Mouse (Mus musculus): ENCODE measurements at regions not wholly inside any gene's neighbourhood (a gene's known extent, or its start where the extent isn't known, plus 50 kb on each side); places are given as distances from the start of the nearest gene placed in this dataset.

- DNase-seq (ENCODE audit: low read depth, low spot score): no peak
Measured at GRCm38 (mm10) chr14:105501792-105502632, 243.6 kb downstream of the Ndfip2 start.

GRCm38 (mm10) chr14:105500966-105501741 lies 242.8 kb downstream of the Ndfip2 start:
- DNase-seq (ENCODE audit: low read depth, low spot score): no peak

- DNase-seq (ENCODE audit: low read depth, low spot score): no peak
Measured at GRCm38 (mm10) chr14:105499319-105499895, 241.0 kb downstream of the Ndfip2 start.

DNA sequence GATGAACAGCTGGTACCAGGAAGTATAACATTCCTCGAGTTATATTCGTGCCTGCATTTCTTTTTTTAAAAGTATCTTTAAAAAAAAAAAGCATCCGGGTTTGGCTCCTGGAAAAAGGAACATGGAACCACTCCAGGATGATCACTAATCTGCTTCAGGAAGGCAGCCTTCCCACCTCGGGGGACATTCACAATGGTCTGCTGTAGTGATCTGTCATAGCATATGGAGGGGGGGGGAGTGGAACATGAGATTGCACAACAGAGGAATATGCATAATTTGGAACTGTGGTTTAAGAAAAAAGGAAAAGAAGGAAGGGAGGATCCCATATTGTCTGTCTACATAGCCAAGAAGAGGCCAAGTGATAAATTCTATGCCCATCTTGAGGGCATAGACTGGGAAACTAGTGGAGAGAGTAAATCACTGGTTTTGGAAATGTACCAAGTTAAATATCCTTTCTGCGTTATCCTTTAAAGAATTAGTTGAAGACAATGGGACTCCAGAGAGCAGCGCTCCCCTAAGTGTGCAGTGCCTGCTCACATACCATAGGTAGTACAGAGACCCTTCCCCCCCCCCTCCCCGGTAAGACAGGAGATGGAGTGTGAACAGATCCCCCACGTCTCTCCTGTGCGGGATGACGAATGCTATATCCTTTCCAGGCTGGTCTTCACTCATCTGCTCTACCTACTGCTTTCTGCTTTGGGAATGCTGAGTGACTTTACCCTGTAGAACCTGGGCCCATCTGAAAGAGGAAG lies 240.0 kb downstream of the Ndfip2 start:
- no peak for DNase-seq (ENCODE audit: low read depth, low spot score)

DNA sequence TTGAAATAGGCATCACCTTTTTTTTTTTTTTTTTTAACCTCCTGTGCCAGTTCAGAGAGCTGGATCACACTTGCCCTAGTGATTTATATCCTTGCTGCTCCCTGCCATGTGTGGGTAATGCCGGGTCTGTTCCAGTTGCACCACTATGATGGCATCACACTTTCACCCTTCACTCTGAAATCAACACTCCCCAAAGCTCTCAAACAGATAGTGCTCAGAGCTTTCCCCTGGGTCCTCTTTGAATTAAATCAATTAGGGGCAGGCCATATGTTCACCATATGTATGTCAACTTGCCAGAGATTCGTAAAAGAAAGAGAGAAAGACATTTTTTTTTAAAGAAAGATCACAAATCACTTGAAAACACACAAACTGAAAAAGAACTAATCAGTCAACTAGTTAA lies 236.8 kb downstream of the Ndfip2 start:
- no peak for DNase-seq (ENCODE audit: low read depth, low spot score)

DNA sequence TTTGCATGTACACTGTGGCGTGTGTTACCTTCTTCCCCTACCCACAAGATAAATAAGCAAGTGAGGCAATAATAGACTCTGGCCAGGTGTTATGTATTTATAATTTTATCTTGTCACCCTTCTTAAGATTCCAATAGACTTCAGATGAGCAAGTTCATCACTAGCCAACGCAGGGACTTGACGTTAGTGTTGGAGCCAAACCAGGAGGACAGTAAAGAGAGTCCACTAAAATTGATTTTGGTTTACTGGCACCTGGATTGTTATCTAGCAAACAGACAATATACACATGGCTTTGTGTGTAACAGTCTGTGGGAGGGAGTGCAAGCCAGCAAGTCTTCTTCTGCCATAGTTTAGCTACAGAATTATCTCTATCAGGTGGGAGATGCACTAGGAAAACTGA lies 236.0 kb downstream of the Ndfip2 start:
- no peak for DNase-seq (ENCODE audit: low read depth, low spot score)

DNA sequence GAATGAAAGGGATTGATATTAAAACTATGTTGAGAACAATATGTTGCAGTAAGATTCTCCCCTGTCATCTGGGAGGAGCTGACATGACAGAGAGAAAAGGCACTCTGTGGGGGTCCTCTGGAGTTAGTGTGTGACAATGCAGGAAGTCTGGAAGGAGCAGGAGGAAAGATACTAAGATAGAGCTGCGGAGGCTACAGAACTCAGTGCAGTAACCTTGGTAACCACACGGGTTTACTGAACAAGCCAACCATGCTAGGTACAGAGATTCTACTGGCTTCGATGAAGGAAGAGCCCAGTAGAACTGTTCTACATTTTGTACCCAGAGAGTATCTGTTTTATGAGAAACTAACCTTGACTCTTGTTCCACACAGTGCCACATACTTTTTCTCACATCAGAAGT lies 231.8 kb downstream of the Ndfip2 start:
- DNase-seq (ENCODE audit: low read depth, low spot score): no peak

- DNase-seq (ENCODE audit: low read depth, low spot score): no peak
Measured at GRCm38 (mm10) chr14:105483352-105484083, 225.1 kb downstream of the Ndfip2 start.

DNA sequence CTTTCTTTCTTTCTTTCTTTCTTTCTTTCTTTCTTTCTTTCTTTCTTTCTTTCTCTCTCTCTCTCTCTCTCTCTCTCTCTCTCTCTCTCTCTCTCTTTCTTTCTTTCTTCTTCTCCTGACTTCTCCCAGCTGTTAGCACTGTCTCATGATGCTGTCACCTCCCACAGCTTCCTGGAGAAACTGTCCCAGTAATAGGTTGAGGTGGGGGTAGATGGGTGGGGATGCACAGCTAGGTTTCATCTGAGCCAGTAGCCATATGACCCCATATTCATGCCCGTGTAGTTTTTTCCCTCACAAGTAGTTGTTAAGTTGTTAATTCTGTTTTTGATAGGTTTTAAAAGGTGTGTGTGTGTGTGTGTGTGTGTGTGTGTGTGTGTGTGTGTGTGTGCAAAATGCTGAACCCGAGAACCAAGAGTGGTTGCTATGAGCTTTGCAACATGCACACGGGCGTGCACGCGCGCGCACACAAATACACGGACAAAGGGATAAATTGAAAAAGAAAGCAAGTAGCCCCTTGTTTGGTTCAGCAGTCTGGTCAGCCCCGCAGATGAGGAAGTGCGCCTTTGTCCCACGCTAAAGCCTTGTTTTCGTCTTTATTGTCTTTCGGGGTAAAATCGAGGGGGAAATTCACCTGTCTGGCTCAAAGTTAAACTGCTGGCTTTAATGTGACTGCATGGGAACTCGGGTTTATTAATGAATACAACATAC lies 224.4 kb downstream of the Ndfip2 start:
- DNase-seq (ENCODE audit: low read depth, low spot score): no peak

DNA sequence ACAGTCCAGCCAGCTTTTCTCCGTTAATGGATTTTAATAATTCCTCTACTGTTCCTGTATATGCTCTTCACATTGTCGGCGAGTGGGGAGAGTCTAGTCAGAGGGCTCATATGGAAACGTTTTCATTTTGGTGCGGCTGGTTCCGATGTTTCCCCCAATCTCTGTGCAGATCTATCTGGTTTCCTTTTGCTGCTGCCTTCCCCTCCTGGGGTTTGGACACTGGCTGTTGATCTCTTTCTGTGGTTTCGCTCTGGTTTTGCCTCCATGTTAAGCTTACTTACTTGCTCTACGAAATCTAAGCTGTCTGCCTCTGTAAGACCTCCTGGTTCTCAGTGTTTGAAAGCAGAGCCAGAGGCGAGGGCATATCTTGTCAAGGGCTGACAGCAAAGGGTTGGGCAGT lies 221.7 kb downstream of the Ndfip2 start:
- no peak for DNase-seq (ENCODE audit: low read depth, low spot score)

DNA sequence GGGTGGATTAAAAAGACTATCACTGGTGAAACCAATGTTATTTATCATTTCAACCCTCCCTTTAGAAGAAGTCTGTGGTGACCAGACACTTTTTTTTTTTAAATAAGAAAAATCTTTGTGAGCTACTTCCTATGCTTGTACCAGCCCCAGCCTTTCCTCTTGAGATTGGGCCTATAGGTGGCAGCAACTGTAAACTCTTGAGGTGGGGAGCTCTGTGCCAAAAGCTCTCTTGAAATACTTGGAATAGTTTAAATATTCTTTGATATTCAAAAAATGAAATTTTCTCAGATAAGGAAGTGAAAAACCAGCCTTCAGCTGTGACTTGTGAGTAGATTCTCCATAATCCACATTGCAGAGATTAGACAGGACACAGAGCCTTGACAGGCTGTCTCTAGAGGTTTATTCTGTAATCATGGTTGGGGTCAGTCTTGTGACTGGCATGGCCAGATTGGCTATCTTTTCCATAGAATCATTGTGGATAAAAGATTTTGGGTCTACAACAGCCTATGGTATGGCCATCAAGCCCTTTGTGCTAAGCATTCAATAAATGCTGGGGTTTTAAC lies 216.7 kb downstream of the Ndfip2 start:
- no peak for DNase-seq (ENCODE audit: low read depth, low spot score)

DNA sequence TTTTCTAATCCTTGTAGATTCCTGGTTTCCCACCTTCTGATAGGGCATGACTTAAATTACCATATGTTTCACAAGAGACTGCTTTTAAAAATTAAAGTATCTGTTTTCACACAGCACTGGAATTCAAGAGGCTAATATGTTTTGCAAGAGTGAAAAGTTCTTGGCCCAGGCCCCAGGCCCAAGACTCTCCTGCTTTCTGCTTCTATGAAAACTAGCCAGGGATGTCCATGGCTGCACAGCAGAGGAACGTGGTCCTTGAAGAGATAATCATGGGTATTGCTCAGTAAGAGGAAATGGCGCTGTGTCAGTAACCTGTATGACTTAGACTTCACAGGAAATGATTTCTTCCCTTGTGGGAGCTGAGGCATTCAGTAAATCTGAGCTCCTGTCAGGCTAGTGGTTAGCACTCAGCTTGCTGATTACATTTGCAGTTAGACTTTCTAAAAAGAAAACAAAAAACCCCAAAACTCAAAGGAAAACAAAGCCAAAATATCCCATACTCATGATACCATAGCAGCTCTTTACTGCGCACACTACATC lies 190.6 kb downstream of the Ndfip2 start:
- DNase-seq (ENCODE audit: low read depth, low spot score): no peak

- no peak for DNase-seq (ENCODE audit: low read depth, low spot score)
Measured at GRCm38 (mm10) chr14:105447088-105447487, 188.7 kb downstream of the Ndfip2 start.

- DNase-seq (ENCODE audit: low read depth, low spot score): no peak
Measured at GRCm38 (mm10) chr14:105435343-105435742, 177.0 kb downstream of the Ndfip2 start.

GRCm38 (mm10) chr14:105433456-105433855 lies 175.1 kb downstream of the Ndfip2 start:
- DNase-seq (ENCODE audit: low read depth, low spot score): no peak

DNA sequence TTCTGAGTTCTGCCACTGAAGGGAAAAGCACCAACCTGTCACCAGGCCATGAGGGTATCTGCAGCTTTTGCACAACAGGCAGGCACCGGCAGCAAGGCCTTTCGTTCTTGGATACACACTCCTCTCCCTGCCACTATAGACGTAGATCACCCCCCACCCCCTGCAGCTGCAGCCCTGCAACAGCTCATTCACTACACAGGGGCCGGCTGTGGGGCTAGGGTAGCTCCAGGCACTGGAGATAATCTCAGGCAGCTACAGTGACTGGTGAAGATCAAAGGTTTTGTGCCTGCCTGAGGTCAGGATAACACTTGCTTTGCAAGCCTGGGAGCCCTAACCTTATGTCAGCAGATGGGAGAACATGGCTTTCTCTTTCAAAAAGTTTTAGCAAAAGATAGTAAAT lies 174.3 kb downstream of the Ndfip2 start:
- no peak for DNase-seq (ENCODE audit: low read depth, low spot score)

DNA sequence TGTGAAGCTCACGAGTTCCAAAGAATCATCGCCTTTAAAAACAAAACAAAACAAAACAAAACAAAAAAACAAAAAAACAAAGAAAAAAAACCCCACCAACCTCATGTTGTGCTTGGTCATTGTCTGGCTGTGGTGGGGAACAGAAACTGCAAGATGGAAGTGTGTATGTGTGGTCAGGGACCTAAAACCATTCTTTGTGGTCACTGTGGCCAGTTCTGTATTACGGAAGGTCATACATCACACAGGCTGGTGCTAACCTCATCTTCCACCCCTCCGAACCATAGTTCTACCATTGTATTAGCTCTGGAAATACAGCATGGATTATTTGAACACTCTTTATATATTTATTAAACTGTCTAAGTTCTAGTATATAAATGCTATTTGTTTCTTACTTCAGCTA lies 173.2 kb downstream of the Ndfip2 start:
- no peak for DNase-seq (ENCODE audit: low read depth, low spot score)

- DNase-seq (ENCODE audit: low read depth, low spot score): no peak
Measured at GRCm38 (mm10) chr14:105429664-105430257, 171.4 kb downstream of the Ndfip2 start.

GRCm38 (mm10) chr14:105427474-105427901 lies 169.1 kb downstream of the Ndfip2 start:
- no peak for DNase-seq (ENCODE audit: low read depth, low spot score)

All from retina, adult 2 months (tissue).